Mouse (Mus musculus) midbrain, embryonic 16.5 days (tissue): Measurements from ENCODE around the gene Fmnl2. TPM values are rescaled to one million over a fixed set of nuclear protein-coding genes. Genes with fewer than 3 reads are reported as not detected.

Source experiments
- ATAC-seq: fragments of 200-750 bp; cut with Nextera tagmentation; 2 replicates; pipeline ENCODE4 v1.8.0; 2017; ENCODE audit warnings: moderate TSS enrichment
- H3K27ac ChIP-seq: fragments of 300-500 bp; sonication (generic); 2 replicates; pipeline ENCODE4 v1.5.1; 2014; ENCODE audit warnings: mild to moderate bottlenecking, low read length, mixed read lengths
- H3K27me3 ChIP-seq: fragments of 300-500 bp; sonication (generic); 2 replicates; pipeline ENCODE4 v1.6.1; 2014; ENCODE audit warnings: low read depth, low read length, mixed read lengths; ENCODE audit not compliant: control insufficient read depth, insufficient read depth
- H3K36me3 ChIP-seq: fragments of 300-500 bp; sonication (generic); 2 replicates; pipeline ENCODE4 v1.6.1; 2014; ENCODE audit warnings: mild to moderate bottlenecking, low read length, moderate library complexity, mixed read lengths; ENCODE audit not compliant: control insufficient read depth, insufficient read depth
- H3K4me1 ChIP-seq: fragments of 300-500 bp; sonication (generic); 2 replicates; pipeline ENCODE4 v1.6.1; 2014; ENCODE audit warnings: mild to moderate bottlenecking, low read length, mixed read lengths; ENCODE audit not compliant: control insufficient read depth, insufficient read depth
- H3K4me2 ChIP-seq: fragments of 300-500 bp; sonication (generic); 2 replicates; pipeline ENCODE4 v1.6.1; 2014; ENCODE audit warnings: mild to moderate bottlenecking, low read length, mixed read lengths
- H3K4me3 ChIP-seq: fragments of 300-500 bp; sonication (generic); 2 replicates; pipeline ENCODE4 v1.5.1; 2014; ENCODE audit warnings: low read depth, mild to moderate bottlenecking, low read length, moderate library complexity, mixed read lengths
- H3K9ac ChIP-seq: fragments of 300-500 bp; sonication (generic); 2 replicates; pipeline ENCODE4 v1.6.1; 2014; ENCODE audit warnings: low read depth, low read length, mixed read lengths
- H3K9me3 ChIP-seq: fragments of 300-500 bp; sonication (generic); replicated peaks from 2 replicates; pipeline ENCODE4 v1.6.1; 2014; ENCODE audit warnings: mild to moderate bottlenecking, low read length, mixed read lengths; ENCODE audit not compliant: control insufficient read depth, poor library complexity, severe bottlenecking
- WGBS: fragments of 180-500 bp; shearing (Covaris S2); extraction: QIAGEN DNeasy Blood & Tissue Kit; methylation state at CpG from one replicate; pipeline ENCODE4 v1.1.7; 2014; 5-methylcytosine and 5-hydroxymethylcytosine counted together
- polyA plus RNA-seq: library from polyadenylated mRNA; unstranded; fragments of >200 nt; fragmentation: Nextera tagmentation; extraction: Ambion mirVana; gene quantifications from 2 replicates; pipeline ENCODE4 v1.2.1, GENCODE M21; 2015

Fmnl2 gene
- polyA plus RNA-seq, 1 experiment from 2014 or later, result 7.6 TPM

DNA sequence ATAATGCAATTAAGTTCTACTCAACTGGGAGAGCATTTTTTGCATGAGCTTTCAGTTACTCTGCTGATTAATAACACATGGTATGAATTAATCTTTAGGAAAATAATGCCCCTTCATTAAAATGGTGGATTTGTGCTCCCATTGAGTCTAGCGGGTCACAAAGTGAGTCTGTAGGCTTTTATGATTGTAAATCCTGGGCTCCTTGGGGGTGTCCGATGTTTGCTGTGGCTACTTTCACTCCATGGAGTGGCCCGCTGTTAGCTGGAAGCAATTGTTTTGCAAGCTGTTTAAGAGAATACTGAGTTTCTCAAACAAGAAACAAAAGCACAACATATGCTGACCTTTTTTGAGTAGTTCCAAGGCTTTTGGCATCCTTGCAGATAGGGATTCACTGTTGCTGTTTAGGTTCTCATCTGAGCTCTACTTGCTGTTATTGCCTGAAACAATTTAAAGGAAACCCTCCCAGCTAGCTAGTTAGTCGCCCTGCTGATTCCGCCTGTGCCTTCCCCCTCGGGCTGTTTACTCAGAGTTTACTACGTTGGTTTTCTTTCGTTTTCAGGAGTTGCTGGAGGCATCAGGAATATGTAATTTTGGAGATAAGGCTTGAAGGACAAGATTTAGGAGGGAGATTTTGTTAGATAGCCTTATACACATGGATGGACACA, 2.6 kb downstream of the Fmnl2 start:
- Histone ChIP-seq H3K36me3 (no peaks in the 10 kb centered on the region), H3K27ac (no peak overlapping the region), H3K9ac (peak overlapping the region; percentile 47), H3K9me3 (no peaks in the 10 kb centered on the region), H3K4me1 (peaks cover 29% of the 10 kb centered on the region), H3K4me3 (peak overlapping the region; percentile 97), H3K27me3 (no peaks in the 10 kb centered on the region), H3K4me2 (peak overlapping the region; percentile 97)
- 14% methylated on average over 8 of the region's 8 CpGs for WGBS
- no peak for ATAC-seq

DNA sequence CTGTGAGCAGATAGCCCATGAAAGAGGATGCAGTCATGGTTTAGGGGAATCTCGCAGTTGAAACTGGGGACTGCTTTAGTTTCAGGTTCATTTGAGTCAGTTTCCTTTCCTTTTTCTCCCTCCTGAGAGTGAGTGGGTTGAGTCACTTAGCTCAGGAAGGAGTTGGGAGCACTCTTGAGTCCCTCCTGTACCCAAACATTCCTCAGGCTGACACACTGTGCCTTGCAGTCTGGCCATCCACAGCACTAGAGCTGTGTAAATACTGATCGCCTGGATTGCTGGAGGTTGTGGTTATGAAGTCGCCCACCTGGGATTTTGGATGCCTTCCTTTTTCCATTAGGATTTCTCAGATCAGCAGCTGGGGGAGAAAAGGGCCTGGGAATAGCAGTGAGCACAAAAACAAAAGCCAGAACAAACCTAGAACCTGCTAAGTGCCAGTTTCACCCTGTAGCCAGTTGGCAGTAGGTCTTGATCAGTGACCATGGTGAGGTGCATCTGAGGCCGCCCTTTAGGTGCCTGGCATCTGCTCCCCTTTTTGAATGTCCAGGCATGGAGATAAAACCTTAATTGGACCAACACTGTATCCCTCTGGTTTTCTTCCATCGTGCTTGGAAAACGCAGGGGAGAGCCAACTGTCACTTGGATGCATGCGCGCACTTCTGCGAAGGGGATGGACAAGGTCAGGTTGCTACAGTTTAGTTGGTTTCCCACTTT, 4.5 kb downstream of the Fmnl2 start:
- Histone ChIP-seq H3K27me3 (no peaks in the 10 kb centered on the region), H3K27ac (no peak overlapping the region), H3K4me2 (no peak overlapping the region), H3K4me1 (peaks cover 29% of the 10 kb centered on the region), H3K36me3 (no peaks in the 10 kb centered on the region), H3K4me3 (no peak overlapping the region), H3K9me3 (no peaks in the 10 kb centered on the region), H3K9ac (no peak overlapping the region)
- 89% methylated on average over 9 of the region's 9 CpGs for WGBS
- ATAC-seq, result no peak

DNA sequence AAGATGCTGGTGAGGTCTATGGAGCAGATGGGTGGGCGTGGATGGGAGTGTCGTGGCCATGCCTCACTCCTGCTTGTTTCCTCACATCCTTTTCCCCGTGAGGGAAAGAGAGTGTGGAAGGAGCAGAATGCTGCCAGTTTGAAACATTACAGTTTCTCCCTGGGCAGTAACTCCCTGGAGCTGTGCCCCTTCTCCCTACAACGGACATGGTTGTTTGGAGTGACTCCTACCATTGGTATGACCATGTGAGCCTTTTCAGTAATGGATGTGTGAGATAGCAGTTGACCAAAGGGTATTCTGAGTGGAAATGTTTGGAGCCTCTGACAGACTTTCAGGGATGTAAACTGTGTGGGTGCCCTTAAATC, 5.1 kb downstream of the Fmnl2 start:
- H3K27me3 ChIP-seq, result no peaks in the 10 kb centered on the region
- no peak overlapping the region for H3K4me2 ChIP-seq
- H3K9me3 ChIP-seq, result no peaks in the 10 kb centered on the region
- 84% methylated on average over 4 of the region's 4 CpGs for WGBS
- H3K27ac ChIP-seq, result no peak overlapping the region
- H3K36me3 ChIP-seq, result 0 out of 2 replicates have a peak, but pooled peaks cover 3% of the 10 kb centered on the region
- ATAC-seq, result no peak
- H3K9ac ChIP-seq, result no peak overlapping the region
- H3K4me1 ChIP-seq, result peaks cover 29% of the 10 kb centered on the region
- H3K4me3 ChIP-seq, result no peak overlapping the region

GRCm38 (mm10) chr2:52864635-52865034, 7.0 kb downstream of the Fmnl2 start:
- Histone ChIP-seq H3K36me3 (0 out of 2 replicates have a peak, but pooled peaks cover 4% of the 10 kb centered on the region), H3K4me3 (no peak overlapping the region), H3K27ac (no peak overlapping the region), H3K27me3 (no peaks in the 10 kb centered on the region), H3K4me1 (peaks cover 21% of the 10 kb centered on the region), H3K9ac (no peak overlapping the region), H3K9me3 (no peaks in the 10 kb centered on the region), H3K4me2 (no peak overlapping the region)
- 94% methylated on average over 7 of the region's 7 CpGs for WGBS
- ATAC-seq, result no peak

GRCm38 (mm10) chr2:52866151-52866550, 8.5 kb downstream of the Fmnl2 start:
- Histone ChIP-seq H3K36me3 (0 out of 2 replicates have a peak, but pooled peaks cover 4% of the 10 kb centered on the region), H3K9me3 (no peaks in the 10 kb centered on the region), H3K4me2 (no peak overlapping the region), H3K9ac (no peak overlapping the region), H3K4me1 (peaks cover 6% of the 10 kb centered on the region), H3K4me3 (no peak overlapping the region), H3K27me3 (no peaks in the 10 kb centered on the region), H3K27ac (no peak overlapping the region)
- 77% methylated on average over 3 of the region's 3 CpGs for WGBS
- no peak for ATAC-seq

GRCm38 (mm10) chr2:52867781-52868180, 10.1 kb downstream of the Fmnl2 start:
- Histone ChIP-seq H3K36me3 (0 out of 2 replicates have a peak, but pooled peaks cover 4% of the 10 kb centered on the region), H3K9ac (no peak overlapping the region), H3K27ac (no peak overlapping the region), H3K27me3 (no peaks in the 10 kb centered on the region), H3K4me3 (no peak overlapping the region), H3K4me2 (no peak overlapping the region), H3K4me1 (no peaks in the 10 kb centered on the region), H3K9me3 (no peaks in the 10 kb centered on the region)
- 94% methylated on average over 9 of the region's 9 CpGs for WGBS
- ATAC-seq, result no peak

- 73% methylated on average over 5 of the region's 5 CpGs for WGBS
- H3K9ac ChIP-seq, result no peak overlapping the region
Measured at GRCm38 (mm10) chr2:52868181-52868580, 10.5 kb downstream of the Fmnl2 start.

GRCm38 (mm10) chr2:52872636-52873035, 15.0 kb downstream of the Fmnl2 start:
- ATAC-seq, result no peak
- Histone ChIP-seq H3K36me3 (0 out of 2 replicates have a peak, but pooled peaks cover 2% of the 10 kb centered on the region), H3K9ac (no peak overlapping the region), H3K4me2 (no peak overlapping the region), H3K27ac (no peak overlapping the region), H3K27me3 (no peaks in the 10 kb centered on the region), H3K4me3 (no peak overlapping the region), H3K4me1 (peaks cover 12% of the 10 kb centered on the region), H3K9me3 (no peaks in the 10 kb centered on the region)
- 75% methylated on average over 5 of the region's 5 CpGs for WGBS

More at GRCm38 (mm10) chr2:52868181-52868580, 10.5 kb downstream of the Fmnl2 start:
- H3K27me3 ChIP-seq, result no peaks in the 10 kb centered on the region
- H3K4me1 ChIP-seq, result peaks cover 1% of the 10 kb centered on the region
- no peak overlapping the region for H3K27ac ChIP-seq
- ATAC-seq, result no peak
- no peak overlapping the region for H3K4me2 ChIP-seq
- H3K9me3 ChIP-seq, result no peaks in the 10 kb centered on the region
- H3K4me3 ChIP-seq, result no peak overlapping the region
- H3K36me3 ChIP-seq, result 0 out of 2 replicates have a peak, but pooled peaks cover 4% of the 10 kb centered on the region
